Mouse (Mus musculus): ENCODE results near the gene Nexn. TPM values are rescaled to one million over a fixed set of nuclear protein-coding genes. Genes with fewer than 3 reads are reported as not detected.
"Not testable (repeated sequence)": the region's sequence is repeated elsewhere in the genome, so short reads cannot be mapped to it uniquely, and the experiment has no call there.

The Nexn gene
- 3.7 and 5.5 TPM in 2 replicates for polyA plus RNA-seq (2014; fragmentation: Nextera tagmentation; extraction: Ambion mirVana)

GRCm38 (mm10) chr3:152266036-152266421 is at the start of gene Nexn:
Nexn (minus strand) TSS chr3:152266350.
- Histone ChIP-seq H3K9ac (ENCODE audit: low read depth, low read length) (peak within 1 kb of the TSS; percentile 57), H3K4me3 (ENCODE audit: low read depth, low read length) (peak within 1 kb of the TSS; percentile 63), H3K36me3 (ENCODE audit: control insufficient read depth, insufficient read depth, low read length) (no peaks in the 10 kb centered on the region), H3K27me3 (replicated peaks; ENCODE audit: control insufficient read depth, insufficient read depth, low read length) (peaks cover 50% of the 10 kb centered on the region), H3K4me2 (peak within 1 kb of the TSS; percentile 96), H3K4me1 (replicated peaks; ENCODE audit: control insufficient read depth, insufficient read depth, low read length) (peaks cover 20% of the 10 kb centered on the region), H3K27ac (ENCODE audit: low read depth, low read length) (no peak within 1 kb of the TSS), H3K9me3 (ENCODE audit: control insufficient read depth, low read length) (no peaks in the 10 kb centered on the region)
- whole genome bisulfite sequencing, result 11% methylated on average over 13 of the region's 13 CpGs
- DNase-seq (ENCODE audit: low spot score), result no peak
- ATAC-seq (replicated peaks; ENCODE audit: low FRiP score), result no peak

- H3K27ac ChIP-seq (ENCODE audit: low read depth, low read length), result no peak overlapping the region
- 12% methylated on average over 7 of the region's 7 CpGs for WGBS
Observed at GRCm38 (mm10) chr3:152315613-152316012, 49.5 kb upstream of the Nexn start.

GRCm38 (mm10) chr3:152314666-152315065 is 48.5 kb upstream of the Nexn start:
- not testable (repeated sequence) for H3K4me1 ChIP-seq (replicated peaks; ENCODE audit: control insufficient read depth, insufficient read depth, low read length); DNase-seq (ENCODE audit: low spot score); H3K9ac ChIP-seq (ENCODE audit: low read depth, low read length); H3K9me3 ChIP-seq (ENCODE audit: control insufficient read depth, low read length); H3K4me2 ChIP-seq; H3K36me3 ChIP-seq (ENCODE audit: control insufficient read depth, insufficient read depth, low read length); ATAC-seq (replicated peaks; ENCODE audit: low FRiP score); H3K4me3 ChIP-seq (ENCODE audit: low read depth, low read length); H3K27ac ChIP-seq (ENCODE audit: low read depth, low read length); H3K27me3 ChIP-seq (replicated peaks; ENCODE audit: control insufficient read depth, insufficient read depth, low read length)
- 79% methylated on average over 14 of the region's 14 CpGs for WGBS

More at GRCm38 (mm10) chr3:152315613-152316012, 49.5 kb upstream of the Nexn start:
- DNase-seq (ENCODE audit: low spot score), result peak; percentile 76
- Histone ChIP-seq H3K4me2 (no peak overlapping the region), H3K27me3 (replicated peaks; ENCODE audit: control insufficient read depth, insufficient read depth, low read length) (no peaks in the 10 kb centered on the region), H3K4me1 (replicated peaks; ENCODE audit: control insufficient read depth, insufficient read depth, low read length) (0 out of 2 replicates have a peak, but pooled peaks cover 2% of the 10 kb centered on the region), H3K9me3 (ENCODE audit: control insufficient read depth, low read length) (no peaks in the 10 kb centered on the region), H3K9ac (ENCODE audit: low read depth, low read length) (no peak overlapping the region), H3K4me3 (ENCODE audit: low read depth, low read length) (no peak overlapping the region), H3K36me3 (ENCODE audit: control insufficient read depth, insufficient read depth, low read length) (peaks cover 9% of the 10 kb centered on the region)
- ATAC-seq (replicated peaks; ENCODE audit: low FRiP score), result peak; percentile 92

GRCm38 (mm10) chr3:152309250-152309645 is 43.1 kb upstream of the Nexn start:
- Histone ChIP-seq H3K4me1 (replicated peaks; ENCODE audit: control insufficient read depth, insufficient read depth, low read length) (peaks cover 15% of the 10 kb centered on the region), H3K9me3 (ENCODE audit: control insufficient read depth, low read length) (no peaks in the 10 kb centered on the region), H3K9ac (ENCODE audit: low read depth, low read length) (no peak overlapping the region), H3K4me2 (no peak overlapping the region), H3K27me3 (replicated peaks; ENCODE audit: control insufficient read depth, insufficient read depth, low read length) (no peaks in the 10 kb centered on the region), H3K36me3 (ENCODE audit: control insufficient read depth, insufficient read depth, low read length) (peaks cover 7% of the 10 kb centered on the region), H3K27ac (ENCODE audit: low read depth, low read length) (peak overlapping the region; percentile 41; the same call in 1 of the 2 replicates), H3K4me3 (ENCODE audit: low read depth, low read length) (no peak overlapping the region)
- 83% methylated on average over 9 of the region's 9 CpGs for WGBS
- 0 out of 2 replicates have a peak, but pooled peaks have one; percentile 11 for ATAC-seq (replicated peaks; ENCODE audit: low FRiP score)
- no peak for DNase-seq (ENCODE audit: low spot score)

- DNase-seq (ENCODE audit: low spot score), result peak; percentile 35
- H3K4me2 ChIP-seq, result no peak overlapping the region
- H3K36me3 ChIP-seq (ENCODE audit: control insufficient read depth, insufficient read depth, low read length), result peaks cover 7% of the 10 kb centered on the region
- H3K27ac ChIP-seq (ENCODE audit: low read depth, low read length), result peak overlapping the region; percentile 41; the same call in 1 of the 2 replicates
- peaks cover 15% of the 10 kb centered on the region for H3K4me1 ChIP-seq (replicated peaks; ENCODE audit: control insufficient read depth, insufficient read depth, low read length)
- ATAC-seq (replicated peaks; ENCODE audit: low FRiP score), result peak; percentile 71
- H3K9ac ChIP-seq (ENCODE audit: low read depth, low read length), result no peak overlapping the region
- 39% methylated on average over 10 of the region's 10 CpGs for WGBS
- H3K9me3 ChIP-seq (ENCODE audit: control insufficient read depth, low read length), result no peaks in the 10 kb centered on the region
- no peaks in the 10 kb centered on the region for H3K27me3 ChIP-seq (replicated peaks; ENCODE audit: control insufficient read depth, insufficient read depth, low read length)
- H3K4me3 ChIP-seq (ENCODE audit: low read depth, low read length), result no peak overlapping the region
Observed at GRCm38 (mm10) chr3:152308485-152309249, 42.5 kb upstream of the Nexn start.

GRCm38 (mm10) chr3:152305971-152306370 is 39.8 kb upstream of the Nexn start:
- WGBS, result 76% methylated on average over 4 of the region's 4 CpGs
- no peak for DNase-seq (ENCODE audit: low spot score)

GRCm38 (mm10) chr3:152305080-152305479 is 38.9 kb upstream of the Nexn start:
- Histone ChIP-seq H3K36me3 (ENCODE audit: control insufficient read depth, insufficient read depth, low read length) (no peaks in the 10 kb centered on the region), H3K27me3 (replicated peaks; ENCODE audit: control insufficient read depth, insufficient read depth, low read length) (no peaks in the 10 kb centered on the region), H3K9me3 (ENCODE audit: control insufficient read depth, low read length) (no peaks in the 10 kb centered on the region), H3K4me1 (replicated peaks; ENCODE audit: control insufficient read depth, insufficient read depth, low read length) (peaks cover 15% of the 10 kb centered on the region), H3K4me2 (no peak overlapping the region), H3K4me3 (ENCODE audit: low read depth, low read length) (no peak overlapping the region), H3K27ac (ENCODE audit: low read depth, low read length) (no peak overlapping the region), H3K9ac (ENCODE audit: low read depth, low read length) (no peak overlapping the region)
- no peak for ATAC-seq (replicated peaks; ENCODE audit: low FRiP score)
- 72% methylated on average over 8 of the region's 8 CpGs for WGBS
- no peak for DNase-seq (ENCODE audit: low spot score)

More at GRCm38 (mm10) chr3:152305971-152306370, 39.8 kb upstream of the Nexn start:
- no peaks in the 10 kb centered on the region for H3K36me3 ChIP-seq (ENCODE audit: control insufficient read depth, insufficient read depth, low read length)
- peaks cover 15% of the 10 kb centered on the region for H3K4me1 ChIP-seq (replicated peaks; ENCODE audit: control insufficient read depth, insufficient read depth, low read length)
- no peak overlapping the region for H3K9ac ChIP-seq (ENCODE audit: low read depth, low read length)
- ATAC-seq (replicated peaks; ENCODE audit: low FRiP score), result no peak
- no peaks in the 10 kb centered on the region for H3K9me3 ChIP-seq (ENCODE audit: control insufficient read depth, low read length)
- no peaks in the 10 kb centered on the region for H3K27me3 ChIP-seq (replicated peaks; ENCODE audit: control insufficient read depth, insufficient read depth, low read length)
- H3K4me2 ChIP-seq, result no peak overlapping the region
- H3K4me3 ChIP-seq (ENCODE audit: low read depth, low read length), result no peak overlapping the region
- no peak overlapping the region for H3K27ac ChIP-seq (ENCODE audit: low read depth, low read length)

GRCm38 (mm10) chr3:152304093-152304815 is 38.1 kb upstream of the Nexn start:
- Histone ChIP-seq H3K9ac (ENCODE audit: low read depth, low read length) (no peak overlapping the region), H3K4me2 (no peak overlapping the region), H3K36me3 (ENCODE audit: control insufficient read depth, insufficient read depth, low read length) (no peaks in the 10 kb centered on the region), H3K27ac (ENCODE audit: low read depth, low read length) (no peak overlapping the region), H3K4me1 (replicated peaks; ENCODE audit: control insufficient read depth, insufficient read depth, low read length) (peaks cover 9% of the 10 kb centered on the region), H3K9me3 (ENCODE audit: control insufficient read depth, low read length) (no peaks in the 10 kb centered on the region), H3K27me3 (replicated peaks; ENCODE audit: control insufficient read depth, insufficient read depth, low read length) (no peaks in the 10 kb centered on the region), H3K4me3 (ENCODE audit: low read depth, low read length) (no peak overlapping the region)
- no peak for ATAC-seq (replicated peaks; ENCODE audit: low FRiP score)
- no peak for DNase-seq (ENCODE audit: low spot score)
- 64% methylated on average over 6 of the region's 6 CpGs for WGBS

Data from liver, embryonic 11.5 days (tissue).